Mouse (Mus musculus) kidney, postnatal 10 days (tissue): ENCODE measurements at regions not wholly inside any gene's neighbourhood (a gene's known extent, or its start where the extent isn't known, plus 50 kb on each side); places are given as distances from the start of the nearest gene placed in this dataset.

Experiments
- DNase-seq: peaks from one replicate; pipeline ENCODE4 v3.0.0; 2021; ENCODE audit warnings: mixed read lengths

DNA sequence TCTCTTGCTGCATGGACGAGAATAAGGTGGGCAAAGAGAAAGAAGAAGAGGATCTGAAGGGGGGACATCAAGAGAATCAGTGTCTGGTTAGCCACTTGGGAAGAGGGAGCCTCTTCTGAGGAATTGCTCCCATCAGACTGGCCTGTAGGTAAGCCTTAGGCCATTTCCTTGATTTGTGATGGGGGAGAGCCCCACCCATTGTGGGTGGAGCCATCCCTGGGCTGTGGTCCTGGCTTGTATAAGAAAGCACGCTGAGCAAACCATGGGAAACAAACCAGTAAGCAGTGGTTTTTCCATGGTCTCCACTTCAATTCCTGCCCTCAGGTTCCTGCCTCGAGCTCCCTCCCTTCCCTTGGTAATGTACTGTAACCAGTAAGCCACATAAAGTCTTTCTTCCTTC lies 57.7 kb upstream of the Sez6l start:
- no peak for DNase-seq

DNA sequence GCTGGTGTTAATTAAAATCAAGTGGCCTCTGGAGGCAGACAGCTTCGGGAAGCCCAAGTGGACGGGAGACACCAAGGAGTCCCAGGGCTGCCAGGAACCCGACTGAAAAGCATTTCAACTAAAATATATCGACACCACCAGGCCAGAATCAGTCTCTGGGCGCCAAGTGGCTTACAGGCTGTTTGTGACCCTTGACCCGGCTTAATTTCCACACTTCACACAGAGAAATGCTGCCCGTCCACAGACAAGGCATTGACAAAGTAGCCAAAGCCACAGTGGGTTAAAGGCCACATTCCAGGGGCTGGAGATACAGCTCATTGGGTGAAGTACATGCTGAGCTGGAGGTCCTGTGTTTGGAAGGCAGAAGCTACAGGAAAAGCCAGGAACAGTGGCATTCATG lies 54.8 kb upstream of the Sez6l start:
- peak; percentile 64 for DNase-seq

GRCm38 (mm10) chr5:112629656-112630055 lies 52.7 kb upstream of the Sez6l start:
- no peak for DNase-seq

DNA sequence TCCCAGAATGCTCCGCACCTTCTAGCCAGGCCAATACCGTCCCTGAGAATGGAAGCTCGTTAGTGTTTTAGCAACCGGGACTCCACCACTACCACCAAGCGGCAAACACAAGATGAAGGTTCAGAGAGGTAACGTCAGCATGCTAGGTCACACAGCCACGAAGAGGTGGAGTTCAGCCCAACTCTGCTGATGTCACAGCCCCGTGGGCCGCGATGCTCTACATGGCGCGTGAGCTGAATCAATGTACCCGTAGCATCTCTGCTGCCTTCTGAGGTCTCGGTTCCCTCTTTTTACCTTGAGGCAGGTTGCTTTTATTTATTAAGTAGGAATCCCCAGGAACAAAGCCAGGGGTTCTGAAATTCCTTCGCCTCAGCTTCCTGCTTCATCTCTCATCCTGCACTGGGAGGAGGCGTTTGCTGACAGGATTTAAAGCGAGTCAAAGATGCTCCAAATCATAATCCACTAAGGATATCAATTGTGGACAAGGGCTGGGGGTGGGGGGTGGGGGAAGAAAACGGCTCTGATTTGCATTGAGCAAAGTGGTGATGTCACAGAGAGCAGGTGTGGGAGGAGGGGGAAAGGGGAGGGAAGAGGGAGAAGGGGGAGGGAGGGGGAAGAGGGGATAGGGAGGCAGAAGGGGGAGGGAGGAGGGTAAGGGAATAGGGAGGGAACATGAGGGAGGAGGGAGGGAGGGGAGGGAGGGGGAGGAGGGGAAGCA lies 51.2 kb upstream of the Sez6l start:
- no peak for DNase-seq

DNA sequence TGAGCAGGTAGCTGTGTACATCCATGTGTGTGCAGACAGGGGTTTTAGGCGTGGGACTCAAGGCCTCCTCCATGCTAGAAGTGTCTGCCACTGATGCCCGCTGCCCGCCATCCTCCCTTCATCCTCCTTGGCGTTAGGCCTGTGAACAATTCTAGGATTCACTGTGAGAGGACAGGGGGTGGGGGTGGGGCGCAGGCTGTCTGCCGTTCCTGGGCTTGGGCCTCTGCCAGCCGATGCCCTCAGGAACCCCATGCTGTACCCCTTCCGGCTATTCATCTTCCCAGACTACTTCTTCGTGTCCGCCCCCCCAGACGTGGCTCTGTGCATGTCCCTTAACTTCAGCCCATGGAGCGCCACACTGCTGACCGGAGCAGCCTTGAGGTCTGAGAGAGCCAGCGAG lies 50.3 kb upstream of the Sez6l start:
- DNase-seq: no peak
